Mouse (Mus musculus) neutrophil, adult 5-6 weeks (primary cell): ENCODE results near the gene Psat1. TPM values are rescaled to one million over a fixed set of nuclear protein-coding genes. Genes with fewer than 3 reads are reported as not detected.
A peak's percentile ranks its signal among the peaks of the same experiment; 100 is the strongest.

Experiments
- ATAC-seq: fragments of 151-379, 151-347 bp; 2 replicates; pipeline ENCODE4 v1.8.0; 2017; ENCODE audit warnings: mild to moderate bottlenecking, moderate TSS enrichment; ENCODE audit not compliant: insufficient number of reproducible peaks, poor library complexity, low FRiP score, severe bottlenecking; ENCODE audit errors: extremely low read depth
- total RNA-seq: library from RNA; stranded (forward); fragments of 200-1000 nt; gene quantifications from 2 replicates; pipeline ENCODE4 v1.2.3, GENCODE M21; 2017

Gene Psat1
- total RNA-seq, 1 experiment from 2014 or later = 3.5 TPM

DNA sequence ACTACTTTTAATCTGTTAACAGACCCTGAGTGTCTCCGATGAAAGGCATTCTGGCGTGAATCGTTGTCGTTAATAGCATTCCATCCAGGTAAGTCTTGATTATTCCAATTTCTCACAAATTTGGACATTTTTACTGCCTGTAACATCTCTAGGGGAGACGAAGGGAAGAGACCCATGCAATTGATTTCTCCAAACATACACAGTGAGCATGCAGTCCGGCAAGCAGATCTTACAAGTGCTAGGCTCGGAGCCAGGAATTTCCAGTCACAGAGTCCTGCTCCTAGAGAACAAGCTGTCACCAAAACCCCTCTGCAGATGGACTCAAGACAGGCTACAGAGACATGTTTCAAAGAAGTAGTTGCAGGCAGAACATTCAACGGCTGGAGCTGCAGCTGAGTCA, 66.4 kb downstream of the Psat1 start:
- no peak for ATAC-seq

DNA sequence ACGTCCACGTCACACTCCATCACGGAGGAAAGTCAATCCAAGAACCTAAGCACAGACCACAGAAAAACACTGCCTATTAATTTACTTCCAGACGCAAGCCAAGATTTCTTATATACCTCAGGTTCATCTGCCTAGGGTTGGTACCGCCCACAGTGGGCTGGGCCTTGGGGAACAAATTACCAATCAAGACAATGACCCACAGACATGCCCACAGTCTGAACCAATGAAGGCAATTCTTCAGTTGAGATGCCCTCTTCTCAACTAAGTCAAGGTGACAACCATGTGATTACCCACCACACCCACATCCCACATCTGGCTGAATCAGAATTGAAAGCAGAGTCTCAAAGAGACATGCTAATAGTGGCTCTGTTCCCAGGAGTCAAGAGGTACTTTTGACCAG, 67.9 kb downstream of the Psat1 start:
- ATAC-seq = no peak

- peak; percentile 47; the same call in 1 of the 2 replicates for ATAC-seq
These were observed 78.1 kb downstream of the Psat1 start for GRCm38 (mm10) chr19:15868865-15869698.

- ATAC-seq = no peak
These were observed 80.3 kb downstream of the Psat1 start for GRCm38 (mm10) chr19:15866851-15867250.

DNA sequence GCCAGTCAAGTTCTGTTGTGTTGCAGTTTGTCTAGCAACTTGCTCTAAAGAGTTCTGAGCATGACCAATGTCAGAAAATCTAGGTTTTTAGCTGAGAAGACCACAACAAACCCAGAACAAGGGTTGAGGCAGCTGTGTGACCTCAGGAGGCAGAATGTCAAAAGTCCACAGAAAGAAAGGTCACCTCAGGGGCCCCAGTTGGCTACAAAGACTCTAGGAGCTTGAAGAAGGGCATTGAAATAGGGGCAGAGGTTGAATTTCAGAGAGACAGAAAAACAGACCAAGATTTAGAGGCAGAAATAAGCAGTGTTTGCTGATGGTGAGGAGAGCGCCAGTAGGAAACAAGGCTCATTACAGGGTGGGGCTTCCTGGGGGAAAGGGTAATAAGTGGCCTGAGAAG, 81.0 kb downstream of the Psat1 start:
- ATAC-seq = no peak

DNA sequence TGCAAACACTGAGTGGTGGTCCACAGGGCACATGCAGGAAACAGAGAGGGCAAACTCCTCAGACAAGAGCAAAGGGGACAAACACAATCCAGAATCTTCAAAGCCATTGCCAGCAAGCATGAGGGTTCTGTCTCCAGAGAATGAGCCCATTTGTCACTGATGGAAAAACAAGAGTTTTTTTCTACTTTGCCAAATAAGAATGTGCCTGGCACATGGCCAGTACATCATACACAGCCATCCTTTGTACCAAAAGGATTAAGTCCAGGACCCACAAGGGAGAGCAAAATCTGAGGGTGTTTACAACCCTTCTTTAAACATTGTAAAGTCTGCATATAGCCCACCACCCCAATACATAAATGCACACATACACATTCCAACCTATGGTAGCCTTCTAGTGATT, 81.7 kb downstream of the Psat1 start:
- no peak for ATAC-seq

DNA sequence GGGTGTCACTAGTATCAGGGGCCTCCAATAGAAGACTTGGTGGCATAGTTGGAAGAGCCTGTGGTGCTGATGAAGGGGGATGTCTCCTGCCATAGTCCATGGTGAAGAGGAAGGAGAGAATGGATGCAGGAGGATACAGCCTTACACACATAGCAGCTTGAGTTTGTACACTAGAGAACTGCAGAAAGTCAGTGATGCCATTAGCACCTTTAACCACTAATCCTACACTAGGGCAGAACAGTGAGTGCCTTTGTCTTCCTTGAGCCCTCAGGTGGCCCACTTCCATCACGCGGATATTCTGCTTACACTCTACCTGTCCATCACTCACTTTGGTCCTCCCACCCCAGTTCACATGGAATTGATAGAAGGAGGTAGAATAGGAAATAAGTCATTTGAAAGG, 83.0 kb downstream of the Psat1 start:
- no peak for ATAC-seq

GRCm38 (mm10) chr19:15855379-15855778, 91.8 kb downstream of the Psat1 start:
- ATAC-seq = no peak

Other genes with a start within 250 kb of the Psat1 start
- gene Cep78, start 37.7 kb upstream of the Psat1 start, total RNA-seq = 5.5 and 7.0 TPM in 2 replicates
- 40.2 and 46.7 TPM in 2 replicates for gene Gnaq, start 185.5 kb upstream of the Psat1 start, total RNA-seq